Mouse (Mus musculus): ENCODE results near the gene Gm14137. TPM values are rescaled to one million over a fixed set of nuclear protein-coding genes. Genes with fewer than 3 reads are reported as not detected.
A peak's percentile ranks its signal among the peaks of the same experiment; 100 is the strongest.

Gene Gm14137
- polyA plus RNA-seq, 1 experiment: 4.7 TPM

DNA sequence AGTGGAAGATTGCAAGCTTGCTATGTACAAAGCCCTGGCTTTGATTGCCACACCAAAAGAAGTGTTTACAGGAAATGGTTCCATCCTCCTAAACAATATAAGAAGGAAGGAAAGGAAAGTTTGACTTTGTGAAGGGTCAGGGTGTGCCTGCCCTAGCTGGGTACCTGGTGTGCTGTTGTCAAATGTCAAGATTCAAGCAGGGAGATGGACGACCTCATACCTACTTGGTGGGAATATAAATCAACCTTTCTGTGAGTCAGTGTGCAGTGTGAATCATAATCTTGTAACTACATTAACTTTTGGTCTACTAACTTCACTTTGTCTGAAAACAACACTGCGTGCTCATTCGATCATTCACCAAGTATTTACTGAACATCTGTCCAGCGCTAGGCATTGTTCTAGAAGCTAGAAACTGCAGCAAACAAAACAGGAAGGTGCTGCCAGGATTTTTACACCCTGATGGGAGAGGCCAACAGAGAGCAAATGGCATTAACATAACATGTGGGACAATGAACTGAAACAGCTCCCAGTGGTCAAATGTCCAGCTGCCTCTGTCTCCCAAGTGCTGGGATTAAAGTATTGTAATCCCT lies 29.7 kb downstream of the Gm14137 start:
- Histone ChIP-seq H3K36me3 (ENCODE audit: control insufficient read depth, insufficient read depth, low read length) (no peaks in the 10 kb centered on the region), H3K27me3 (ENCODE audit: control insufficient read depth, insufficient read depth, low read length) (no peaks in the 10 kb centered on the region), H3K27ac (ENCODE audit: control insufficient read depth, insufficient read depth, low read depth, low read length) (no peak overlapping the region), H3K4me3 (ENCODE audit: control insufficient read depth, low read depth, low read length) (no peak overlapping the region), H3K4me1 (ENCODE audit: control insufficient read depth, insufficient read depth, low read length) (peaks cover 2% of the 10 kb centered on the region)
- TF ChIP-seq CTCF (IDR thresholded peaks at IDR 0.05; ENCODE audit: control insufficient read depth, insufficient read depth, insufficient replicate concordance, low read depth, low read length): no peak

DNA sequence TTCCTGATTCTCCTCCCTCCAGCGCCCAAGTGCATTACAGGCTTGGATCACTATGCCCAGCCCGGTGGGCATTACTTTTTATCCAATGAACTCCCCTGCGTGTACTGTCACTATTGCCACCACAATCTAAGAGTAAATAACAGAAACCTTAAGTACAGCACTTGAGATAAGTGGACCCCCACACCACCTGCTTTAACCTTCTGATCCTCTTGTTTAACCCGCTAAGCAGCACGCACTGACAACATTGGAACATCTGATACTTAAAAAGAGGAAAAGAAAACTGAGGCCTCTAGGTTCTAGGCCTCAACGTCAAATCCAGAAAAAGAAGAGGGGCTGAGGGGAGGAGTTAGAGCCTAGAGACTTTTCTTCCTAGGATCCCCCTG lies 33.6 kb downstream of the Gm14137 start:
- peak overlapping the region; percentile 96 for H3K27ac ChIP-seq (ENCODE audit: control insufficient read depth, insufficient read depth, low read depth, low read length)
- H3K27me3 ChIP-seq (ENCODE audit: control insufficient read depth, insufficient read depth, low read length): no peaks in the 10 kb centered on the region
- H3K4me3 ChIP-seq (ENCODE audit: control insufficient read depth, low read depth, low read length): peak overlapping the region; percentile 100
- TF ChIP-seq POLR2A (IDR thresholded peaks at IDR 0.05; ENCODE audit: control insufficient read depth, low read depth, low read length): no peak
- no peak for TF ChIP-seq CTCF (IDR thresholded peaks at IDR 0.05; ENCODE audit: control insufficient read depth, insufficient read depth, insufficient replicate concordance, low read depth, low read length)
- no peaks in the 10 kb centered on the region; the same call in 1 of the 2 replicates for H3K36me3 ChIP-seq (ENCODE audit: control insufficient read depth, insufficient read depth, low read length)
- H3K4me1 ChIP-seq (ENCODE audit: control insufficient read depth, insufficient read depth, low read length): peaks cover 7% of the 10 kb centered on the region

DNA sequence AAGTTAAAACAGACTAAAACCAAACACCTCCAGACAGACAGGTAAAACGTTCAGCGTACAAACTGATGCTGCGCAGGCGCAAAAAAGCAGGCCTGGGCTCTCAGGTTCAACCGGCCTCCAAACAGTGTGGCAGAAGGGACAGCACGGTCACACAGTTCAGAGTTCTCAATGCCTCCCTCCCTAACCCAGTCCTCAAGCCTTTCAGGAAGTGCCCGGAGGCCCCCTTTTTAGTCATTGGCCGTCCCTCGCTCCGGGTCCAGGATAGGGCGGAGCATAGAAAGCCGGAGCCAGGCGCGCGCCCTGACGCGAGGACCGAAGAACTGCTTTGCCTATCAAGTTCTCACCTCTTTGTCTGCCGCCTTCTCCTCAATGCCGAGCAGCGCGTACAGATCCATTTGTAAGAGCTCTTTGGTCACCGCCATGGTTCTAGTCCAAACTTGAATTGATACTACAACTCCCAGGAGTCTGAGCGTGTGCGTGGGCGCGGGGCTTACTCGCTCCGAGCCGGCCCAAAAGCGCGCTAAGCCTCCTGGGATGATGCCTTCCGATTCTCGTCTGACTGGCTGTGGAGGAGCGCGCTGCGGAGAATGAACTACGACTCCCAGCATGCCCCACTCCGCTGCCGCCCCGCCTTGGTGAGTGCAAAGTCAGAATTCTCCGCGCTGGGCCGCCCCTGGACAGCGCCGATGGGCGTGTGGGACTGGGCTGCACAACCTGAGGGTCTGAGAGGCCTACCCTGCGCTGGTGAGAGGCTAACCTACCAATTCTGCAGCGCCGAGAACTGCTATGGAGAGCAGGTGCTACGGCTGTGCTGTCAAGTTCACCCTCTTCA lies 34.3 kb downstream of the Gm14137 start, which contains the start of the genes Zfyve19 and Dnajc17:
TSS of gene Zfyve19 (plus strand) at position 274 of the 832 bp plus-strand sequence.
TSS of gene Dnajc17 (minus strand) at position 452 of the 832 bp plus-strand sequence.
- peak within 1 kb of the TSS; percentile 100 for H3K4me3 ChIP-seq (ENCODE audit: control insufficient read depth, low read depth, low read length)
- peaks cover 7% of the 10 kb centered on the region for H3K4me1 ChIP-seq (ENCODE audit: control insufficient read depth, insufficient read depth, low read length)
- H3K27ac ChIP-seq (ENCODE audit: control insufficient read depth, insufficient read depth, low read depth, low read length): peak within 1 kb of the TSS; percentile 96
- H3K36me3 ChIP-seq (ENCODE audit: control insufficient read depth, insufficient read depth, low read length): no peaks in the 10 kb centered on the region; the same call in 1 of the 2 replicates
- no peaks in the 10 kb centered on the region for H3K27me3 ChIP-seq (ENCODE audit: control insufficient read depth, insufficient read depth, low read length)
- no peak for TF ChIP-seq CTCF (IDR thresholded peaks at IDR 0.05; ENCODE audit: control insufficient read depth, insufficient read depth, insufficient replicate concordance, low read depth, low read length)
- peak; percentile 74 for TF ChIP-seq POLR2A (IDR thresholded peaks at IDR 0.05; ENCODE audit: control insufficient read depth, low read depth, low read length)

DNA sequence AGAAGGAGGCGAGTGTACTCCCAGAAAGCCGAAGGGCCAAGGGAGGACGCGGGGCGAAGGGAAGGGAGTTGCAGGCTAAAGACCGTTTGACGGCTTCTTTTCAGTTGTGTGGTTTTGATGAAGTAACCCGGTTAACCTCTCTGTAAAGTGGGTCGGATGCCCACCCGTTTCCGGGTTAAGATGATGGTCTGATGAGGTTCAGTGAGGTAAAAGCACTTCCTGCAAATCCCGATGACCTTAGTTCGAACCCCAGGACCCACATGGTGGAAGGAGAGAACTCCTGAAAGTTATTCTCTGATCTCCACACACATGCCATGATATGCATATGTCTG lies 34.8 kb downstream of the Gm14137 start:
- Histone ChIP-seq H3K36me3 (ENCODE audit: control insufficient read depth, insufficient read depth, low read length) (no peaks in the 10 kb centered on the region; the same call in 1 of the 2 replicates), H3K27ac (ENCODE audit: control insufficient read depth, insufficient read depth, low read depth, low read length) (peak overlapping the region; percentile 78), H3K4me1 (ENCODE audit: control insufficient read depth, insufficient read depth, low read length) (peaks cover 7% of the 10 kb centered on the region), H3K27me3 (ENCODE audit: control insufficient read depth, insufficient read depth, low read length) (no peaks in the 10 kb centered on the region), H3K4me3 (ENCODE audit: control insufficient read depth, low read depth, low read length) (peak overlapping the region; percentile 100)
- TF ChIP-seq CTCF (IDR thresholded peaks at IDR 0.05; ENCODE audit: control insufficient read depth, insufficient read depth, insufficient replicate concordance, low read depth, low read length): no peak
- no peak for TF ChIP-seq POLR2A (IDR thresholded peaks at IDR 0.05; ENCODE audit: control insufficient read depth, low read depth, low read length)

Other genes starting within 250 kb of the Gm14137 start
- 1.0 and 1.3 TPM in 2 replicates for gene Chst14, start 248.0 kb upstream of the Gm14137 start, polyA plus RNA-seq (2012; rRNA removed)
- gene Ccdc32, start 145.1 kb upstream of the Gm14137 start, polyA plus RNA-seq (2012; rRNA removed): 3.2 and 3.3 TPM in 2 replicates
- gene Rpusd2, start 139.7 kb upstream of the Gm14137 start, polyA plus RNA-seq (2012; rRNA removed): 4.7 and 4.8 TPM in 2 replicates
- gene Knl1, start 127.4 kb upstream of the Gm14137 start, polyA plus RNA-seq (2012; rRNA removed): 1.8 and 2.2 TPM in 2 replicates
- 12.2 and 15.1 TPM in 2 replicates for gene Rad51, start 61.7 kb upstream of the Gm14137 start, polyA plus RNA-seq (2012; rRNA removed)
- 9.2 and 10.7 TPM in 2 replicates for gene Rmdn3, start 17.5 kb upstream of the Gm14137 start, polyA plus RNA-seq (2012; rRNA removed)
- gene Gchfr, start 6.7 kb upstream of the Gm14137 start, polyA plus RNA-seq (2012; rRNA removed): 6.4 and 11.9 TPM in 2 replicates
- 34.5 and 38.7 TPM in 2 replicates for gene Zfyve19, start 34.1 kb downstream of the Gm14137 start, polyA plus RNA-seq (2012; rRNA removed)
- 3.7 and 3.8 TPM in 2 replicates for gene Dnajc17, start 34.3 kb downstream of the Gm14137 start, polyA plus RNA-seq (2012; rRNA removed)
- 0.34 and 0.52 TPM in 2 replicates for gene Ppp1r14d, start 55.4 kb downstream of the Gm14137 start, polyA plus RNA-seq (2012; rRNA removed)
- gene Spint1, start 62.9 kb downstream of the Gm14137 start, polyA plus RNA-seq (2012; rRNA removed): 3.6 and 4.7 TPM in 2 replicates
- 11.8 and 11.9 TPM in 2 replicates for gene Rhov, start 96.8 kb downstream of the Gm14137 start, polyA plus RNA-seq (2012; rRNA removed)
- gene Vps18, start 114.2 kb downstream of the Gm14137 start, polyA plus RNA-seq (2012; rRNA removed): 10.0 and 10.2 TPM in 2 replicates
- 0.54 and 0.59 TPM in 2 replicates for gene Dll4, start 151.3 kb downstream of the Gm14137 start, polyA plus RNA-seq (2012; rRNA removed)
- gene Chac1, start 176.7 kb downstream of the Gm14137 start, polyA plus RNA-seq (2012; rRNA removed): 3.5 and 3.6 TPM in 2 replicates